ENCODE assay signal across 10 mouse cellular contexts in the genomic region with DNA sequence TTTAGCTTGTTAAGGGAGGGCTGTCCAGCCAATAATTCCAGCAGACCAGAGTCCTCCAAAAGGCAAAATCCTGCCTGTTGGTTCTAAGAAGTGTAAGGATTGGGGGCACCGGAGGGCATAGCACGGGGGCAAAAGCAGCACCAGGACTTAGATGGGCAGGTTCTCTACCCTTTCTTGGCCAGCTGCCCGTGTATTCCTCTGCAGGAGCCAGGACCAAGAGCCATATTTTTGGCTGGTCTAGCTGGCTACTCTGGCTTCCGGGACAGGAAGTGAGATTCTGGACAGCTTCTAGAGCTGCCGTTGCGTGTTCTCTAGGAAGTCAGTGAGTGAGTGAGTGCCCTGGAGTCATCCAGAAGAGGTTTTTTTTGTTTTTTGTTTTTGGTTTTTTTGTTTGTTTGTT. TPM values are rescaled to one million over a fixed set of nuclear protein-coding genes. Genes with fewer than 3 reads are reported as not detected.
DNase-seq lines count a peak whose midpoint lies in the region; ATAC-seq and TF ChIP-seq lines count a peak whose summit lies in the region.
"Had no signal": no experiment of that assay in that cellular context is flagged by ENCODE, and none has a peak within 500 bp of the region (broad histone marks: within the 10 kb centered on the region; RNA-seq: fewer than 3 reads in every experiment).

No protein-coding gene starts in this region.

- ATAC-seq in liver, embryonic 12.5 days = no peak
- no peak for ATAC-seq in liver, postnatal 0 days
- no peak for ATAC-seq in lung, postnatal 0 days

- peaks cover 18% of the 10 kb centered on the region for H3K4me1 ChIP-seq in liver, embryonic 12.5 days
- H3K4me1 ChIP-seq in liver, postnatal 0 days (ENCODE audit: insufficient read depth) = peaks cover 13% of the 10 kb centered on the region
- H3K4me1 ChIP-seq in lung, postnatal 0 days (ENCODE audit: insufficient read depth, low read depth, low read length) = peaks cover 11% of the 10 kb centered on the region; the same call in 1 of the 2 replicates

- WGBS in liver, embryonic 12.5 days (ENCODE audit: insufficient replicate concordance) = 35% methylated on average over 6 of the region's 6 CpGs
- 44% methylated on average over 6 of the region's 6 CpGs for WGBS in liver, postnatal 0 days (ENCODE audit: insufficient replicate concordance)
- 22% methylated on average over 6 of the region's 6 CpGs for WGBS in lung, postnatal 0 days

- no peak for TF ChIP-seq CTCF in liver, postnatal 0 days (IDR thresholded peaks at IDR 0.05; ENCODE audit: low read depth)
- no peak for TF ChIP-seq CTCF in lung, postnatal 0 days (IDR thresholded peaks at IDR 0.05)

- H3K9ac ChIP-seq in liver, embryonic 12.5 days = no peak overlapping the region
- H3K9ac ChIP-seq in liver, postnatal 0 days (replicated peaks) = no peak overlapping the region
- no peak overlapping the region for H3K9ac ChIP-seq in lung, postnatal 0 days (replicated peaks; ENCODE audit: low read depth)

- H3K4me2 ChIP-seq in liver, embryonic 12.5 days = peak overlapping the region; percentile 93; the same call in 1 of the 2 replicates
- H3K4me2 ChIP-seq in liver, postnatal 0 days (ENCODE audit: low read depth, low read length) = no peak overlapping the region
- no peak overlapping the region for H3K4me2 ChIP-seq in lung, postnatal 0 days (replicated peaks; ENCODE audit: low read depth, low read length)

- peaks cover 97% of the 10 kb centered on the region for H3K27me3 ChIP-seq in liver, embryonic 12.5 days (replicated peaks)
- H3K27me3 ChIP-seq in liver, postnatal 0 days (ENCODE audit: insufficient read depth, low read length) = peaks cover 42% of the 10 kb centered on the region
- H3K27me3 ChIP-seq in lung, postnatal 0 days (replicated peaks; ENCODE audit: insufficient read depth, low read length) = peaks cover 7% of the 10 kb centered on the region; the same call in 1 of the 2 replicates

- H3K9me3 ChIP-seq in liver, embryonic 12.5 days (replicated peaks) = no peaks in the 10 kb centered on the region
- no peaks in the 10 kb centered on the region for H3K9me3 ChIP-seq in liver, postnatal 0 days (ENCODE audit: low read length)
- H3K9me3 ChIP-seq in lung, postnatal 0 days (ENCODE audit: low read length) = no peaks in the 10 kb centered on the region
- H3K9me3 ChIP-seq: embryonic facial prominence, embryonic 12.5 days had no signal

- no peak for TF ChIP-seq EP300 in liver, postnatal 0 days (IDR thresholded peaks at IDR 0.05; ENCODE audit: low read depth)
- TF ChIP-seq EP300 in lung, postnatal 0 days (IDR thresholded peaks at IDR 0.05) = no peak

- peak; percentile 36 for DNase-seq in adrenal gland, postnatal 25 days
- DNase-seq in adrenal gland, adult 18-20 months (ENCODE audit: low spot score in 2 of 2) = no peak
- DNase-seq in liver, postnatal 0 days = no peak
- DNase-seq in gastrocnemius, postnatal 10 days = peak; percentile 74
- DNase-seq in lung, postnatal 0 days (ENCODE audit: low spot score) = peak; percentile 72
- no peak for DNase-seq in spleen, postnatal 14 days (ENCODE audit: low spot score in 2 of 2)
- DNase-seq in thymus, postnatal 10 days (ENCODE audit: low spot score in 2 of 2) = no peak

- H3K27ac ChIP-seq in liver, embryonic 12.5 days = no peak overlapping the region
- H3K27ac ChIP-seq in liver, postnatal 0 days (ENCODE audit: low read depth) = no peak overlapping the region
- no peak overlapping the region for H3K27ac ChIP-seq in lung, postnatal 0 days (ENCODE audit: low read length)
- H3K27ac ChIP-seq: embryonic facial prominence, embryonic 12.5 days had no signal

- H3K36me3 ChIP-seq in liver, embryonic 12.5 days = no peaks in the 10 kb centered on the region
- no peaks in the 10 kb centered on the region for H3K36me3 ChIP-seq in liver, postnatal 0 days (replicated peaks; ENCODE audit: insufficient read depth, low read length)
- no peaks in the 10 kb centered on the region for H3K36me3 ChIP-seq in lung, postnatal 0 days (ENCODE audit: insufficient read depth, low read length)
- H3K36me3 ChIP-seq: embryonic facial prominence, embryonic 12.5 days had no signal

- no peak overlapping the region for H3K4me3 ChIP-seq in liver, embryonic 12.5 days
- H3K4me3 ChIP-seq in liver, postnatal 0 days (ENCODE audit: low read depth, low read length) = no peak overlapping the region
- no peak overlapping the region for H3K4me3 ChIP-seq in lung, postnatal 0 days (ENCODE audit: low read depth, low read length)

RNA-seq across cellular contexts. Expression of gene Kcnq4, which starts 18.3 kb away (rescaled TPM):
- total RNA-seq in adrenal gland, postnatal 25 days (2021) = 1.5 and 2.0 TPM in 2 replicates
- total RNA-seq in adrenal gland, adult 18-20 months (2021) = 1 to 10 TPM; 1.5 to 3.1 TPM
- polyA plus RNA-seq in liver, embryonic 12.5 days (2016; fragmentation: Nextera tagmentation; extraction: Ambion mirVana) = 0.20 and 0.44 TPM in 2 replicates
- 0.14 and 0.20 TPM in 2 replicates for polyA plus RNA-seq in liver, postnatal 0 days (2015; fragmentation: Nextera tagmentation; extraction: Ambion mirVana)
- total RNA-seq in gastrocnemius, postnatal 10 days (2021) = 10 to 100 TPM; 20.2 to 22.3 TPM
- 3.1 and 3.9 TPM in 2 replicates for polyA plus RNA-seq in lung, postnatal 0 days (2015; fragmentation: Nextera tagmentation; extraction: Ambion mirVana)
- total RNA-seq: monocyte, adult 5-6 weeks had no signal

Comparison
In these comparisons a context has a peak if more than half of its experiments do, and no peak if none do; other contexts are left out.
1. DNase-seq: peak in adrenal gland, postnatal 25 days (single experiment), gastrocnemius, postnatal 10 days (single experiment) and lung, postnatal 0 days (single experiment); none in adrenal gland, adult 18-20 months (0 of 2), liver, postnatal 0 days (single experiment), spleen, postnatal 14 days (0 of 2) and thymus, postnatal 10 days (0 of 2).